Mouse (Mus musculus) cerebellum, adult (tissue): ENCODE results near the gene Atf5.

Source experiments
- ATAC-seq: cut with Nextera tagmentation; 2 replicates; pipeline ENCODE4 v1.9.2; 2017; ENCODE audit warnings: mild to moderate bottlenecking, moderate library complexity, mixed read lengths; ENCODE audit not compliant: insufficient number of reproducible peaks, low FRiP score, low TSS enrichment

The Atf5 gene

GRCm38 (mm10) chr7:44780101-44780500, 36.4 kb downstream of the Atf5 start:
- ATAC-seq: no peak

- no peak for ATAC-seq
These were observed 39.5 kb downstream of the Atf5 start for GRCm38 (mm10) chr7:44776849-44777498.

GRCm38 (mm10) chr7:44772591-44773204, 43.8 kb downstream of the Atf5 start:
- ATAC-seq: no peak

- no peak for ATAC-seq
These were observed 46.3 kb downstream of the Atf5 start for GRCm38 (mm10) chr7:44770046-44770578.

GRCm38 (mm10) chr7:44768129-44768528, 48.3 kb downstream of the Atf5 start:
- ATAC-seq: no peak
